28 mouse cellular contexts compared by ENCODE assay signal in the genomic region with DNA sequence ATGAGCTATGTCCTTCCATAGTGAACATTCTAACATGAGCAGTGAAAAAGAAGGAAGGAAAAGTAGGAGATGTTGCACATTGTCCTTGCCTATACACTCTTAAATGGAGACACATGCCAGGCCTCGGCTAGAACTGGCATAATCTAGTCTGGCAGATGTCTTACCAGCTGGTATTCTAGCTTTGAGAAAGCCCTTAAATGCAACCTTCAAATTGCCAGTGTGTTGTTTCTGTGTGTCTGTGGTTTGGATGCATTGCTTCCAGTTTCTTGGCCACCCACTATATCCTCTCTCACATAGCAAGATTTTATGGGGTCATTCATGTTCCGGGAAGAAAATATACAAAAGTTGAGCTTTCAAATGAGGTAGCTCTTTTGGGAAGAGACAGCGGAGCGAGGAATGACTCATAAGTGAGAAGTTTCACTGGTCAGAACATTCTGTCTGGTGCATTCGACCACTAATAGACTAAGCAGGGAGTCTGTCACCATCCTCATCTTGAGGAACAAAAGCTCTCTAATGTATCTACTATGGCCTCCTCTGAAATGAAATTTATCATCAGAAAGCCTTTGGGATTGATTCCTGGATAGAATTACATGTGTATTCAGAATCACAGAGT.
A peak's percentile ranks its signal among the peaks of the same experiment; 100 is the strongest.
DNase-seq lines count a peak whose midpoint lies in the region; ATAC-seq lines count a peak whose summit lies in the region.
"Had no signal": no experiment of that assay in that cellular context is flagged by ENCODE, and none has a peak within 500 bp of the region (broad histone marks: within the 10 kb centered on the region; RNA-seq: fewer than 3 reads in every experiment).

No protein-coding gene starts in this region.

- ATAC-seq in forebrain, embryonic 15.5 days (replicated peaks), result no peak
- ATAC-seq: forebrain, embryonic 16.5 days; hindbrain, postnatal 0 days; intestine, embryonic 16.5 days; midbrain, embryonic 13.5 days had no signal

- H3K9me3 ChIP-seq in forebrain, embryonic 15.5 days, result no peaks in the 10 kb centered on the region
- H3K9me3 ChIP-seq: embryonic facial prominence, embryonic 15.5 days; heart, embryonic 12.5 days; limb, embryonic 15.5 days; liver, embryonic 15.5 days; lung, embryonic 15.5 days; megakaryocyte, embryonic 14.5 days; midbrain, embryonic 13.5 days had no signal

- 82% methylated on average over 5 of the region's 5 CpGs for WGBS in forebrain, embryonic 15.5 days

- H3K4me2 ChIP-seq in forebrain, embryonic 15.5 days (replicated peaks), result no peak overlapping the region
- H3K4me2 ChIP-seq: embryonic facial prominence, embryonic 15.5 days; heart, embryonic 12.5 days; limb, embryonic 15.5 days; liver, embryonic 15.5 days; lung, embryonic 15.5 days; midbrain, embryonic 13.5 days had no signal

- no peaks in the 10 kb centered on the region for H3K27me3 ChIP-seq in forebrain, embryonic 15.5 days
- H3K27me3 ChIP-seq: heart, embryonic 12.5 days; lung, embryonic 15.5 days had no signal

- H3K27ac ChIP-seq in forebrain, embryonic 15.5 days (replicated peaks), result no peak overlapping the region
- H3K27ac ChIP-seq: embryonic facial prominence, embryonic 15.5 days; hindbrain, postnatal 0 days; limb, embryonic 15.5 days; liver, embryonic 15.5 days; lung, embryonic 15.5 days; midbrain, embryonic 13.5 days had no signal

- no peaks in the 10 kb centered on the region for H3K4me1 ChIP-seq in forebrain, embryonic 15.5 days
- H3K4me1 ChIP-seq: embryonic facial prominence, embryonic 15.5 days; heart, embryonic 12.5 days; limb, embryonic 15.5 days; liver, embryonic 15.5 days; lung, embryonic 15.5 days; midbrain, embryonic 13.5 days had no signal

- H3K4me3 ChIP-seq in forebrain, embryonic 15.5 days, result no peak overlapping the region
- H3K4me3 ChIP-seq: embryonic facial prominence, embryonic 15.5 days; heart, embryonic 12.5 days; limb, embryonic 15.5 days; liver, embryonic 15.5 days; lung, embryonic 15.5 days; megakaryocyte, embryonic 14.5 days; midbrain, embryonic 13.5 days had no signal

- H3K36me3 ChIP-seq in forebrain, embryonic 15.5 days, result no peaks in the 10 kb centered on the region
- H3K36me3 ChIP-seq: embryonic facial prominence, embryonic 15.5 days; heart, embryonic 12.5 days; limb, embryonic 15.5 days; liver, embryonic 15.5 days; lung, embryonic 15.5 days; midbrain, embryonic 13.5 days had no signal

- DNase-seq in cerebellum, postnatal 10 days, result peak; percentile 17 to 20
- no peak for DNase-seq in cerebellum, adult 8-10 months
- DNase-seq in layer of hippocampus, adult 9-11 months, result peak; percentile 39
- no peak for DNase-seq in layer of hippocampus, adult 9-10 months (ENCODE audit: low spot score)
- DNase-seq in 3T3-L1 (ENCODE audit: low read depth, low spot score), result peak; percentile 47
- DNase-seq in fibroblast of lung, adult 2 months (ENCODE audit: low read depth), result peak; percentile 21
- DNase-seq: adrenal gland, adult 2 months; cerebellum, adult 18-20 months; gastrocnemius, postnatal 14 days; heart, adult 11 months; heart, postnatal 10 days; kidney, adult 9 months; kidney, postnatal 14 days; lung, postnatal 36 days; right cerebral cortex, postnatal 4 days; thymus, adult 18-20 months; thymus, postnatal 36 days had no signal

- no peak overlapping the region for H3K9ac ChIP-seq in forebrain, embryonic 15.5 days (replicated peaks)
- H3K9ac ChIP-seq: embryonic facial prominence, embryonic 15.5 days; heart, embryonic 12.5 days; limb, embryonic 15.5 days; liver, embryonic 15.5 days; lung, embryonic 15.5 days; midbrain, embryonic 13.5 days had no signal

Comparison
In these comparisons a context has a peak if more than half of its experiments do, and no peak if none do; other contexts are left out.
1. DNase-seq: peak in cerebellum, postnatal 10 days (2 of 2), layer of hippocampus, adult 9-11 months (single experiment), 3T3-L1 (single experiment) and fibroblast of lung, adult 2 months (single experiment); none in cerebellum, adult 8-10 months (single experiment) and layer of hippocampus, adult 9-10 months (single experiment).